Mouse (Mus musculus): ENCODE measurements around the gene Elovl7.

DNA sequence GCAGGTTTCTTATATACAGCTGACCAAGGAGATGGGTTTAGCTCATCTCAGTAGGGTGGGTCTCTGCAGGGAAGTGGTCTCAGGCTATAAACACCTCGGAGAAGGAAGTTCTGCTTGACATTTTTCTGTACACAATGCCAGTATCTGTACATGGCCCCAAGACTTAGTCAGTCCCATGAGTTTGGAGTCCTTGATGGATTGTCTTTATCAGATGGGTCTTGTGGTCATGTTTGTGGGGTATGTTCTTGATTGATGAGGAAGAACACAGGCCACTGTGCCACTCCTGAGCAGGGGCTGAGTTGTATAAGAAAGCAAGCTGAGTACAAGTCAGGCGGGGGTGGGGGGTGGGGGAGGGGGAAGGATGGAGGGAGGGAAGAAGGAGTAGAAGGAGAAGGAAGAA lies 90.5 kb downstream of the Elovl7 start:
- TF ChIP-seq CTCF (IDR thresholded peaks at IDR 0.05; ENCODE audit: control insufficient read depth, insufficient read depth, insufficient read length) = no peak
- TF ChIP-seq FOSL1 (IDR thresholded peaks at IDR 0.05; ENCODE audit: insufficient read depth, low read length, poor library complexity, severe bottlenecking) = no peak

Data from C2C12 (cell line).